In genomic region chr9:30613715-30614114, GRCm38 (mm10) we compare ENCODE assay signal across 10 mouse cellular contexts.
DNase-seq lines count a peak whose midpoint lies in the region; ATAC-seq lines count a peak whose summit lies in the region.
"Had no signal": no experiment of that assay in that cellular context is flagged by ENCODE, and none has a peak within 500 bp of the region (broad histone marks: within the 10 kb centered on the region; RNA-seq: fewer than 3 reads in every experiment).

No protein-coding gene starts in this region.

- 59% methylated on average over 6 of the region's 6 CpGs for WGBS in forebrain, embryonic 12.5 days
- WGBS in forebrain, embryonic 11.5 days, result 69% methylated on average over 6 of the region's 6 CpGs
- WGBS in forebrain, embryonic 15.5 days, result 34% methylated on average over 6 of the region's 6 CpGs
- WGBS in kidney, embryonic 16.5 days, result 63% methylated on average over 6 of the region's 6 CpGs

- H3K9ac ChIP-seq in forebrain, embryonic 12.5 days, result no peak overlapping the region
- no peak overlapping the region for H3K9ac ChIP-seq in forebrain, embryonic 11.5 days (ENCODE audit: low read length)
- no peak overlapping the region for H3K9ac ChIP-seq in forebrain, embryonic 15.5 days (replicated peaks)
- no peak overlapping the region for H3K9ac ChIP-seq in kidney, embryonic 16.5 days (replicated peaks; ENCODE audit: low read length)
- H3K9ac ChIP-seq: heart, embryonic 13.5 days had no signal

- no peak overlapping the region for H3K4me3 ChIP-seq in forebrain, embryonic 12.5 days (replicated peaks)
- H3K4me3 ChIP-seq in forebrain, embryonic 11.5 days (ENCODE audit: low read depth, low read length), result no peak overlapping the region
- no peak overlapping the region for H3K4me3 ChIP-seq in forebrain, embryonic 15.5 days
- no peak overlapping the region for H3K4me3 ChIP-seq in kidney, embryonic 16.5 days (ENCODE audit: low read length)
- H3K4me3 ChIP-seq: heart, embryonic 13.5 days had no signal

- H3K27ac ChIP-seq in forebrain, embryonic 12.5 days, result no peak overlapping the region
- H3K27ac ChIP-seq in forebrain, embryonic 11.5 days (ENCODE audit: low read depth, low read length), result no peak overlapping the region
- no peak overlapping the region for H3K27ac ChIP-seq in forebrain, embryonic 15.5 days (replicated peaks)
- H3K27ac ChIP-seq in kidney, embryonic 16.5 days (ENCODE audit: low read length), result no peak overlapping the region; the same call in 1 of the 2 replicates
- H3K27ac ChIP-seq: heart, embryonic 13.5 days had no signal

- H3K9me3 ChIP-seq in forebrain, embryonic 12.5 days, result no peaks in the 10 kb centered on the region
- H3K9me3 ChIP-seq in forebrain, embryonic 11.5 days (ENCODE audit: control insufficient read depth, low read length), result no peaks in the 10 kb centered on the region
- H3K9me3 ChIP-seq in forebrain, embryonic 15.5 days, result no peaks in the 10 kb centered on the region
- no peaks in the 10 kb centered on the region for H3K9me3 ChIP-seq in kidney, embryonic 16.5 days (ENCODE audit: low read length)
- H3K9me3 ChIP-seq: heart, embryonic 13.5 days had no signal

- no peak for DNase-seq in forebrain, embryonic 11.5 days (ENCODE audit: low spot score)
- DNase-seq in layer of hippocampus, postnatal 10 days (ENCODE audit: low spot score in 2 of 2), result peak; percentile 20 to 22
- DNase-seq in layer of hippocampus, adult 9-10 months (ENCODE audit: low spot score), result no peak
- DNase-seq in urinary bladder, adult 18-20 months (ENCODE audit: low spot score in 2 of 2), result no peak
- DNase-seq in cerebellum, postnatal 4 days (ENCODE audit: low spot score in 2 of 2), result no peak

- no peaks in the 10 kb centered on the region for H3K4me1 ChIP-seq in forebrain, embryonic 12.5 days
- H3K4me1 ChIP-seq in forebrain, embryonic 11.5 days (replicated peaks; ENCODE audit: control insufficient read depth, insufficient read depth, low read length), result no peaks in the 10 kb centered on the region
- H3K4me1 ChIP-seq in forebrain, embryonic 15.5 days, result peaks cover 5% of the 10 kb centered on the region; the same call in 1 of the 2 replicates
- H3K4me1 ChIP-seq in kidney, embryonic 16.5 days (ENCODE audit: insufficient read depth, low read length), result no peaks in the 10 kb centered on the region

- H3K36me3 ChIP-seq in forebrain, embryonic 12.5 days (replicated peaks), result no peaks in the 10 kb centered on the region
- H3K36me3 ChIP-seq in forebrain, embryonic 11.5 days (ENCODE audit: control insufficient read depth, insufficient read depth, low read length), result no peaks in the 10 kb centered on the region
- H3K36me3 ChIP-seq in forebrain, embryonic 15.5 days, result no peaks in the 10 kb centered on the region
- H3K36me3 ChIP-seq in kidney, embryonic 16.5 days (ENCODE audit: insufficient read depth, low read length), result no peaks in the 10 kb centered on the region
- H3K36me3 ChIP-seq: heart, embryonic 13.5 days had no signal

- H3K27me3 ChIP-seq in forebrain, embryonic 12.5 days, result no peaks in the 10 kb centered on the region
- no peaks in the 10 kb centered on the region for H3K27me3 ChIP-seq in forebrain, embryonic 11.5 days (ENCODE audit: control insufficient read depth, insufficient read depth, low read length)
- no peaks in the 10 kb centered on the region for H3K27me3 ChIP-seq in forebrain, embryonic 15.5 days
- H3K27me3 ChIP-seq in kidney, embryonic 16.5 days (ENCODE audit: insufficient read depth, low read length), result no peaks in the 10 kb centered on the region
- H3K27me3 ChIP-seq: heart, embryonic 13.5 days had no signal

- ATAC-seq in forebrain, embryonic 12.5 days (ENCODE audit: low FRiP score), result peak; percentile 46; the same call in 1 of the 2 replicates
- ATAC-seq in forebrain, embryonic 11.5 days (replicated peaks; ENCODE audit: low FRiP score), result no peak
- ATAC-seq in forebrain, embryonic 15.5 days (replicated peaks), result peak; percentile 74
- peak; percentile 77 for ATAC-seq in kidney, embryonic 16.5 days (ENCODE audit: low FRiP score, low TSS enrichment)
- ATAC-seq: activated CD4-positive, CD25-positive, alpha-beta regulatory T cell, adult 4 months had no signal

- H3K4me2 ChIP-seq in forebrain, embryonic 12.5 days, result no peak overlapping the region
- H3K4me2 ChIP-seq in forebrain, embryonic 11.5 days (ENCODE audit: low read depth, low read length, severe bottlenecking), result no peak overlapping the region
- H3K4me2 ChIP-seq in forebrain, embryonic 15.5 days (replicated peaks), result no peak overlapping the region
- H3K4me2 ChIP-seq in kidney, embryonic 16.5 days (replicated peaks; ENCODE audit: low read depth, low read length), result no peak overlapping the region
- H3K4me2 ChIP-seq: heart, embryonic 13.5 days had no signal

Comparison
In these comparisons a context has a peak if more than half of its experiments do, and no peak if none do; other contexts are left out.
1. DNase-seq: peak in layer of hippocampus, postnatal 10 days (2 of 2); none in forebrain, embryonic 11.5 days (single experiment), layer of hippocampus, adult 9-10 months (single experiment), urinary bladder, adult 18-20 months (0 of 2) and cerebellum, postnatal 4 days (0 of 2).